Mouse (Mus musculus) gastrocnemius, postnatal 25 days (tissue): ENCODE measurements around the gene Hlx. TPM values are rescaled to one million over a fixed set of nuclear protein-coding genes. Genes with fewer than 3 reads are reported as not detected.

Source experiments
- DNase-seq: peaks from one replicate; pipeline ENCODE4 v3.0.0; 2022
- total RNA-seq, 2 experiments: library from RNA; stranded (reverse); gene quantifications; 1 replicate in 1 of 2; 2 replicates in 1 of 2; pipeline ENCODE4 v1.2.3; 2021

Gene Hlx
- total RNA-seq, 2 experiments from 2014 or later, result 5.9 to 10.0 TPM

DNA sequence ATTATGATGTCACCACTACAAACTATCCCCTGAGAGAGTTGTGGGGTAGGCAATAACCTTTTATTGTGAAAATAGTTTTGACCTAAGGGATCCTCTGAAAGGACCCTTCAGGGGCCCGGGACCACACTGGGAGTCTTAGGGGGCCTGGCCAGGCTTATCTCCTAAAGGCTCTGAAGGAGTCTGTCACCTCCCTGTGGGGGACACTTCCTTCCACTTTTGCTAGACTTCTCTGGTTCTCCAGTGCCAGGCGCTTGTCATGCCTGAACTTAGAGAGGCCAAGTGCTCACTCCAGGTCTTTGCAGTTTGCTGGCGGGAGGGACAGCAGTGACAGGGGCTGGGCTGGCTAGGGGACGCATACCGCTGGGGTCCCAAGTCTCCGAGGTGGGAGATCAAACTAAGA lies 16.3 kb downstream of the Hlx start:
- no peak for DNase-seq

DNA sequence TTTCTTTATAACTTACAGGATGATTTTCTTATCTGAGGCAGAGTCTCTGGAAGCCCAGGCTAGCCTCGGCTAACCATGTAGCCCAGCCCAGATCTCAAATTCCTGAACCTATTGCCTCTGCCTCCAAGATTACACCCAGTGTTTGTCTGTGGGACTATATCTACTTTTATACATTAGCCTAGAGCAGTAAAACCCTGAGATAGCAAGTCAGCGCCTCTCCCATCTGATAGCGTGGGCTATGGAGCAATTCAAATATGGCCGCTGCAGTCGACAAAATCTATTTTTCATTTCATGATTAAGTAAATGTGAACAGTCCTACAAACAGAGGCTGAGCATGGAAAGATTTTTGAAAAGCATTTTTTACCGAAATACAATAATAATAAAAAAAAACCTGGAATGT lies 16.7 kb downstream of the Hlx start:
- DNase-seq, result no peak

DNA sequence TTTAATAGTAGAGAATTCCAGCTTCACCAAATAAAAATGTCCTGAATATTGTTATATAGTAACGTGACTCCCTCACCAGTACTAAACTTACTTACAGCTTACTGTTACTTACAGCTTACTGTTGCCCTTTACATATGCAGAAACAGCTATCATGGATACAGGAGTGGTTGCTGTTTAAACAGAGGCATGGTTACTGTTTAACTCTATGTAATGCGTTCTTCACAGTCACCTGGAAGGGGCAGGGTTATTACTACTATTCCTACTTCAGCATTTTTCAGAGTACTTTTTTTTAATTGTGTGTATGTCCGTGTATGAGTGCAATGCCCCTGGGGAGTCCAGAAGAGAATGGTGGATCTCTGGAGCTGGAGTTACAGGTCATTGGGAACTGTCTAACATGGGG lies 17.9 kb downstream of the Hlx start:
- no peak for DNase-seq

DNA sequence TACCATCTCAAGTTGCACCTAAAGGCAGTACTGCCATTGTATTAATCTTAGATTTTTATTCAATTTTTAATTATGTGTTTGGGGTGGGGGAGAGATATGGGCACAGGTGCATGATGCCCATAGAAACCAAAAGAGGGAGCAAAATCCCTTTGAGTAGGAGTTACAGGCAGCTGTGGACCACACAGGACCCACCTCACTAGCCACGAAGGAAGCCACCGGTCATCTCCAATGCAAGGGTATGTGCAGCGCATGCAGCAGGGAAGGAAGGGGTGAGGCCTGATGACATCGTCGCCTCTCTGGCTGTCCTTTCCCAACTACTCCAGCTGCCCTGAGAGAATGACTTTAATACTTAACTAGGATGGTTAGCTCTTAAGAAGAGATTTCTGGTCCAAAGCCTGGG lies 18.7 kb downstream of the Hlx start:
- DNase-seq, result no peak

DNA sequence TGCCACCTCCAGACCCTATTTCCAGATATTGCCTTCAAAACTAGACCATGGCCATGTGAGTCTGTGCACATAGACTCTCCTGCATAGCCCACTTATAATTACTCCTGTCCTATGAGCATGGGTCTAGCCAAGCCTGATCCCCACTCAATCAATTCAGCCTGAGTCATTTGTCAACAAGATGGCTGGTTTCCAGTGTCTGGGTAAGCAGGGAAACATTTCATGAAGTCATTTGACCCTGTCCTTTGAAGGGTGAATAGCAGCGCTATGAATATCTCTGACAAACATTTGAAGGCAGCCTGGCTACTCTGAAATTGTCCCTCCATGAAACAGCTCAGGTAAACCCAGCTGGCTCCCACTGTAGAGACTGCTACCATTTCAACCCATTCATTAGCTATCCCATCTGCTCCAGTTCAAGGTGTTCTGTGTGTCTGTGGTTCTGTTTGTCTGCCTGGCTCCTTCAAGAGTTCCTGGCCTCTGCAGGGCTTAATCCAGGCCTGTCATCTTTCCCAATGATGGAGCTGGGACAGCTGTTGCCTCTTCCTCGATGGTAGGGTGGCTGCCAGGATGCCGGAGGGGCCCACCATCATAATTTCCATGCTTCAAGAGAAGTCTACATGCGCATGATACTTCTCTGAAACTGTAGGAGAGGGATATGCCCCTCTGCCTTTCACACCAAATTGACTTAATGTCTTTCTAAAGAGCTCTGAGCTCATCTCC lies 24.7 kb downstream of the Hlx start:
- DNase-seq, result peak; percentile 31

DNA sequence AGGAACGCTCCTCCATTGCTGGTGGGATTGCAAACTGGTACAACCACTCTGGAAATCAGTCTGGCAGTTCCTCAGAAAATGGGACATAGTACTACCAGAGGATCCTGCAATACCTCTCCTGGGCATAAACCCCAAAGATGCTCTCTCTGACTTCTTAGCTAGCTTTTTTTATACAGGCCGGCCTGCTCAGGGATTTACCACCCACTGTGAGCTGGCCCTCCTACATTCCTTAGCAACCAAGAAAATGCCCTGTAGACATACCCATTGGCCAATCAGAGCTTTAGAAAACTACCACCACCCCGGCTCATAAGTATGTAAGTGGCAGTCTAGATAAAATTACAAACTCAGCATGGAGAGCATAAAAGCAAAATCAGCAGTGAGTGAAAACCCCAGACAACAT lies 27.5 kb downstream of the Hlx start:
- no peak for DNase-seq

DNA sequence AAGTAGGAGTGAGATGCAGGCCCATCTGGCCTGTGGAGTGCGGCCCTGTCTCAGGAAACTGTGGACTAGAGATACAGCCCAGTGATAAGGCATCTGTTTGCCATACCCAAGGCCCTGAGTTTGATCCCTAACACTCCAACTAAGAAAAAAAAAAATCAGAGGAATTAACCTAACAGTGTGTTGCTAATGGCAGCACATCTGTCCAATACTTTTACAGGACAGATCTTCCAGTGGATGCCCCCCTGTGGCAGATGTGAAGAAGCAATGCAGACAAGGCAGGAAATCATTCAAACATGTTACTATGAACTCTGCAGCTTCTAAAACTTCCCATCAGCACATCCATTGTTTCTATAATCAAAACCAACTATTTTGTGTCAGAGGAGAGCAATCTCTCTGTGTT lies 33.1 kb downstream of the Hlx start:
- no peak for DNase-seq

DNA sequence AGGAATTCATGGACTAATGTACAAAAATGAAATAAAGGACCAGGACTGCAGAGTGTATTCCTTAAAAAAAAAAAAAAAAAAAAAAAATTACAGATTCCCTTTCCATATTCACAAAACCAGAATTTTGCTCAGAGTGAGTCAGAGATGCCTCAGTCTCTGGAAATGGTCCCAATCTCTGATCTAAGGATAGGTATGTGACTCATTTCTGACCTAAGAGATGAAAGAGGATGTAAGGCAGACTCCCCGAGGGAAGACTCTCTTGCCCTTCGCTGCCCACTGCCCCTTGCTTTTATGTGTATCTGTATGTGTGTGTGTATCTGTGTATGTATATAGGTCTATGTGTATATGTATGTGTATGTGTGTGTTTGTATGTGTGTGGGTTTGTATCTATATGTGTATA lies 37.0 kb downstream of the Hlx start:
- no peak for DNase-seq

- DNase-seq, result no peak
These were observed 40.1 kb downstream of the Hlx start for GRCm38 (mm10) chr1:184692204-184692904.

- no peak for DNase-seq
These were observed 41.2 kb downstream of the Hlx start for GRCm38 (mm10) chr1:184691240-184691639.

DNA sequence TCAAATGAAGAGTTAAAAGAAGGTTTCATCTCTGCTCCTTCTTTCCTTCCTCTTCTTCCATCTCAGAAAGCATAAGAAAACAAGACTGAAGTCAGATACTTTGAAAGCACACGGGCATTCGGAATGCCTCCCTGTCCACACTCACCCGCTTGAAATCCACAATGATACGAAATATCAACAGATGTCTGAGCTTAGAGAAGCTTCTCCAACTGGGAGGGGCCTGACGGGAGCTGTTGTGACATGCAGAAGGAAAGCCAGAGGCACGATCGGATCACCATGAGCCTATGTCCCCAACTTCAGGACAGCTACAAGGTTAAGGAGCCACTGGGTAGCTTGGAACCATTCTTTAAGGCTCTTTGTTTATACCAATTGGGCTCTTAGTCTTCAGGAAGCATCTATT lies 44.4 kb downstream of the Hlx start:
- no peak for DNase-seq

DNA sequence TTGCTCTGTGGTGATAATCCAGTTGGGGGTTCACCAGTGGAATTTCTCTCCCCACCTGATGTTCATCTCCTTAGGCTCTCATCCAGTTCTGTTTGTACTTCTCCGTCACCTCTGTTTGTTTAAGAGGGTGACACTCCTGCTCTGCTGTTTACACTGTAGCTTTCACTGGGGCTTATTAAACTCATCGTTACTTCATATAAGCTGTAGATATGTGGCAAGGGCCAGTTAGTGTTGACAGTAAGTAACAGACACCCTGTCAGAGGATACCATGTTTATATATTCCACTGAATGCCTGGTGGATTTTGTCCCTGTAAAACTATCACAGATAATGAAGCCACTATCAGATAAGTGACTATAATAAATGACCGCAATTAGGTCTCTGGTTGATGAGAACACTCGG lies 44.9 kb downstream of the Hlx start:
- no peak for DNase-seq

DNA sequence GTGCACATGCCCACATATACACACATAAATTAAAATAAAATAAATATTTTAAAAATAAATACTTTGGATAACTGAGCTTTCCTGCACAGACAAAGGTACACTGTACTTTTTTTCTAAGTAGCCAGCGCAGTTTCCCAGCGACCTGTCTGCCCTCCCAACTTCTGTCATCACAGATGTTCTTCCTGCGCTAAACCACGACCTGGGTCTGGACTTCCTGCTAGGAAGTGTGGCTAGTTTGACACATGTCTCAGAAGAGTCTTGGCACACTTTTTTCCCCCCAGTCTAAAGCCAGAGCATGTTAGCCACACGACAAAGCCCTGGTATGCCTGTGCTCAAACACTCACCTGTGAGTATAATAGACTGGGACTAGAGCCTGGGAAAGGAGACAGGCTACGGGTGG lies 48.9 kb downstream of the Hlx start:
- no peak for DNase-seq

- DNase-seq, result no peak
These were observed 52.9 kb downstream of the Hlx start for GRCm38 (mm10) chr1:184679416-184679965.

GRCm38 (mm10) chr1:184677641-184678040 lies 54.8 kb downstream of the Hlx start:
- peak; percentile 32 for DNase-seq

Other genes with a start within 250 kb of the Hlx start
- under 1 TPM in 1 of 2 experiments, not detected in 1; 0.38 TPM for gene Marc1, start 78.7 kb upstream of the Hlx start, total RNA-seq
- 100 to 1,000 TPM; 122 to 125 TPM for gene Marc2, start 113.8 kb upstream of the Hlx start, total RNA-seq
- gene C130074G19Rik, start 150.6 kb upstream of the Hlx start, total RNA-seq, result 10 to 100 TPM; 10.9 to 18.7 TPM